ENCODE assay signal across 17 mouse cellular contexts in the genomic region with DNA sequence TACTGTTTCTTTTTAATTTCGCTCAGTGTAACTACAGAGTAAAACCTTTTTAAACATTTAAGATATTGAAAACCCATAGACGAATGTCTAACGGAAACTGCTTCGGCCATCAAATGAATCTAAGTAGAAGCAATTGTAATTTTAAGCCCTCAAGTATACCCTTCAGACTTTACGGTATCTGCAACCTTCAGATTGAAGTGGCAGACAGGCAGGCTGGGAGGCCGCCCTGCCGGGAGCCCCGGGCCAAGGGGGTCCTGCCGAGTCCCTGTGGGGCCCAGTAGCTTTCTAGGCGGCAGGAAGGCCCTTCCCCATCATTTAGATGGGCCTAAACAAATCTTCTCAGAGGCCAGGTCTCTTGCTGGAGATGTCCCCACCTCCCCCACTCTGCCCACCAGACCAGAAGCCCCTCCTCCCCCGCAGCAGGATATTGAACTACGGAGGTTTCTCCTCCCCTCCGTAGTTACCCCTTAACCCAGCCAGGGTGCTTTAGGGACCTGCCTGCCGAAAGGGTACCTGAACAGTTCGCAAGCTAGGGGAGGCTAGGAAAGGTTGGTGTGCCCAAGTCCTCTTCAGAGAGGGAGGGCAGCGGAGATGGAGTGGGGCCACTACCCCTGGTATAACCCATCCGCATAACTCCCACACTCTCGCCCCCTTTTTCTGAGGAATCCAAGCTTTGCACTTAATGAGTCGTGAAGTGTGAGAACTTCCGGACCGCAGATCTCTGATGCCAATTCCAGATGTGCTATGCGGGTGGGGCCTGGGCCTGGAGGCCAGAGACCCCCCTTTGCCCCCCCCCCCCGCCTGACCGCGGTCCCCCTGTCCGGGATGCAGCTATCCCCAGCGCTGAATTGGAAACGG. TPM values are rescaled to one million over a fixed set of nuclear protein-coding genes. Genes with fewer than 3 reads are reported as not detected.
DNase-seq lines count a peak whose midpoint lies in the region; ATAC-seq and TF ChIP-seq lines count a peak whose summit lies in the region.
"Had no signal": no experiment of that assay in that cellular context is flagged by ENCODE, and none has a peak within 500 bp of the region (broad histone marks: within the 10 kb centered on the region; RNA-seq: fewer than 3 reads in every experiment).

No protein-coding gene starts in this region.

- H3K27me3 ChIP-seq in kidney, postnatal 0 days (ENCODE audit: insufficient read depth, low read length) = peaks cover 58% of the 10 kb centered on the region
- peaks cover 100% of the 10 kb centered on the region for H3K27me3 ChIP-seq in limb, embryonic 10.5 days (ENCODE audit: low read depth, poor library complexity, severe bottlenecking)
- peaks cover 82% of the 10 kb centered on the region for H3K27me3 ChIP-seq in neural tube, embryonic 12.5 days (replicated peaks)

- no peaks in the 10 kb centered on the region for H3K9me3 ChIP-seq in kidney, postnatal 0 days (replicated peaks; ENCODE audit: low read length)
- H3K9me3 ChIP-seq in limb, embryonic 10.5 days (replicated peaks) = no peaks in the 10 kb centered on the region
- no peaks in the 10 kb centered on the region for H3K9me3 ChIP-seq in neural tube, embryonic 12.5 days

- peak overlapping the region; percentile 64 for H3K27ac ChIP-seq in kidney, postnatal 0 days
- H3K27ac ChIP-seq in limb, embryonic 10.5 days = no peak overlapping the region
- H3K27ac ChIP-seq in neural tube, embryonic 12.5 days = no peak overlapping the region
- H3K27ac ChIP-seq: left cerebral cortex, adult 2 months had no signal

- 4% methylated on average over 28 of the region's 28 CpGs for WGBS in kidney, postnatal 0 days
- WGBS in limb, embryonic 10.5 days = 2% methylated on average over 28 of the region's 28 CpGs
- 2% methylated on average over 28 of the region's 28 CpGs for WGBS in neural tube, embryonic 12.5 days

- peak; percentile 34; the same call in 1 of the 2 replicates for ATAC-seq in kidney, postnatal 0 days (replicated peaks; ENCODE audit: low FRiP score, low read depth)
- no peak for ATAC-seq in neural tube, embryonic 12.5 days (ENCODE audit: low FRiP score, low read depth)
- ATAC-seq: lung, postnatal 0 days had no signal

- no peak for TF ChIP-seq CTCF in kidney, postnatal 0 days (IDR thresholded peaks at IDR 0.05; ENCODE audit: low read depth)

- no peak overlapping the region for H3K4me3 ChIP-seq in kidney, postnatal 0 days (replicated peaks; ENCODE audit: low read depth, low read length)
- peak overlapping the region; percentile 9; the same call in 1 of the 2 replicates for H3K4me3 ChIP-seq in limb, embryonic 10.5 days
- no peak overlapping the region for H3K4me3 ChIP-seq in neural tube, embryonic 12.5 days
- H3K4me3 ChIP-seq: left cerebral cortex, adult 2 months had no signal

- peak; percentile 48 for DNase-seq in cerebellum, adult 9-11 months
- no peak for DNase-seq in cerebellum, adult 11-12 months
- DNase-seq in kidney, postnatal 0 days (ENCODE audit: low spot score) = peak; percentile 88
- DNase-seq in kidney, adult 11 months = no peak
- peak; percentile 56 for DNase-seq in limb, embryonic 10.5 days (ENCODE audit: low spot score)
- no peak for DNase-seq in layer of hippocampus, postnatal 25 days (ENCODE audit: extremely low spot score in 1 of 2, low spot score in 1 of 2)
- DNase-seq in adipocyte (ENCODE audit: low spot score) = no peak
- DNase-seq: adrenal gland, postnatal 25 days; heart, adult 18-20 months; heart, postnatal 36 days; kidney, adult 8-10 months; thymus, adult 2 months had no signal

- peaks cover 12% of the 10 kb centered on the region; the same call in 1 of the 2 replicates for H3K4me1 ChIP-seq in kidney, postnatal 0 days (replicated peaks; ENCODE audit: insufficient read depth, low read length)
- H3K4me1 ChIP-seq in limb, embryonic 10.5 days = peaks cover 59% of the 10 kb centered on the region
- peaks cover 70% of the 10 kb centered on the region for H3K4me1 ChIP-seq in neural tube, embryonic 12.5 days

- H3K4me2 ChIP-seq in kidney, postnatal 0 days (ENCODE audit: low read length) = no peak overlapping the region
- H3K4me2 ChIP-seq in neural tube, embryonic 12.5 days (replicated peaks) = peak overlapping the region; percentile 38
- H3K4me2 ChIP-seq: liver, embryonic 11.5 days had no signal

- H3K9ac ChIP-seq in kidney, postnatal 0 days (ENCODE audit: low read depth, low read length) = no peak overlapping the region
- no peak overlapping the region for H3K9ac ChIP-seq in neural tube, embryonic 12.5 days

- no peaks in the 10 kb centered on the region for H3K36me3 ChIP-seq in kidney, postnatal 0 days (ENCODE audit: insufficient read depth, low read length)
- H3K36me3 ChIP-seq in limb, embryonic 10.5 days = no peaks in the 10 kb centered on the region
- H3K36me3 ChIP-seq in neural tube, embryonic 12.5 days = no peaks in the 10 kb centered on the region

RNA-seq across cellular contexts. Expression of a gene that starts 11.4 kb away (rescaled TPM):
- 44.8 and 50.9 TPM in 2 replicates for polyA plus RNA-seq in kidney, postnatal 0 days (2015; fragmentation: Nextera tagmentation; extraction: Ambion mirVana)
- 0.50 and 1.1 TPM in 2 replicates for polyA plus RNA-seq in limb, embryonic 10.5 days (2016; fragmentation: Nextera tagmentation; extraction: Ambion mirVana)
- polyA plus RNA-seq in neural tube, embryonic 12.5 days (2016; fragmentation: Nextera tagmentation; extraction: Ambion mirVana) = 92.9 and 107 TPM in 2 replicates
- not detected for total RNA-seq in layer of hippocampus, postnatal 25 days (2021)
- total RNA-seq: adrenal gland, postnatal 25 days; heart, adult 18-20 months; heart, postnatal 36 days; megakaryocyte-erythroid progenitor cell, adult 5-6 weeks had no signal
- polyA plus RNA-seq: liver, embryonic 11.5 days; lung, postnatal 0 days had no signal

Comparison
In these comparisons a context has a peak if more than half of its experiments do, and no peak if none do; other contexts are left out.
1. DNase-seq: peak in cerebellum, adult 9-11 months (single experiment), kidney, postnatal 0 days (single experiment) and limb, embryonic 10.5 days (single experiment); none in cerebellum, adult 11-12 months (single experiment), kidney, adult 11 months (single experiment), layer of hippocampus, postnatal 25 days (0 of 2) and adipocyte (single experiment).
2. RNA of a gene that starts 11.4 kb away (polyA plus RNA-seq): 92.9 to 107 TPM in neural tube, embryonic 12.5 days and 44.8 to 50.9 TPM in kidney, postnatal 0 days; 0.50 to 1.1 TPM in limb, embryonic 10.5 days; every median in the first group is over 10 times any median in the second.